Mouse (Mus musculus) urinary bladder, postnatal 36 days (tissue): ENCODE results near the gene Depdc5.
"Not testable (repeated sequence)": the region's sequence is repeated elsewhere in the genome, so short reads cannot be mapped to it uniquely, and the experiment has no call there.

Experiments used
- DNase-seq, 2 experiments: peaks; one replicate each; pipeline ENCODE4 v3.0.0; 2022; ENCODE audit warnings: low spot score in 2 of 2, mixed read lengths in 1 of 2

Gene Depdc5

DNA sequence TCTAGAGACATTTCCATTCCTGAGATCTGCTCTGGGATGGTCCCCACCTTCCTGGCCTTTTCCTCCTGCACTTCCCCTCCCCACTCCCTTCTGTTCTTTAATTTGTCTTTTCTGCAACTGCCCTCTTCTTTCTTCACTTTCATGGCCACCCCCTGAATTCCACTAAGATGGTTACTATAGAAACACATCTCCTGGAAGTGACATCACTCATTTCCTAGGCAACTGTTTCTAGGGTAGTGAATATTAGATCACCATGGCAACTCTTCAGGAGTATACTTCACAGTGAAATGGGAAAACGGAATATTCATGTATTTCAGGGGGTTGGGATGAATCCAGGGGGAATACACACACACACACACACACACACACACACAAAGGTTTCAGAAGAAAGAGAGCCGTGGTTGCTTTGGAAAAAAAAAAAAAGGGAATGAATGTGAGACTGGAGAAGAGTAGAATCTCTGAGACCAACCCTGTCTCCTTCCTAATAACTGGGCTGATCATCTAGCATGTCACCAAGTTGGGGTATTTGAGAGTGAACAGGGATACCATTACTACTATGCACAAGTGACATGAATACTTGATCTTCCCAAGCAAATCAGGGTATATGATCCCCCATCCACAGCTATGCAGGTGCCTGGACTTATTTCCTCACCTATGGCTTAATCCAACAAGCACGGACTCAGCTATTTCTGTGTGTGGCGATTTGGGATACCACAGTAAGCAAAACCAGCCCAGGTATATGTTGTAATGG, 167.1 kb downstream of the Depdc5 start:
- DNase-seq, result no peak

- no peak for DNase-seq
Observed at GRCm38 (mm10) chr5:33032036-33032773, 168.7 kb downstream of the Depdc5 start.

- DNase-seq, result peak; percentile 67 to 78
Observed at GRCm38 (mm10) chr5:33033121-33033520, 169.6 kb downstream of the Depdc5 start.

DNA sequence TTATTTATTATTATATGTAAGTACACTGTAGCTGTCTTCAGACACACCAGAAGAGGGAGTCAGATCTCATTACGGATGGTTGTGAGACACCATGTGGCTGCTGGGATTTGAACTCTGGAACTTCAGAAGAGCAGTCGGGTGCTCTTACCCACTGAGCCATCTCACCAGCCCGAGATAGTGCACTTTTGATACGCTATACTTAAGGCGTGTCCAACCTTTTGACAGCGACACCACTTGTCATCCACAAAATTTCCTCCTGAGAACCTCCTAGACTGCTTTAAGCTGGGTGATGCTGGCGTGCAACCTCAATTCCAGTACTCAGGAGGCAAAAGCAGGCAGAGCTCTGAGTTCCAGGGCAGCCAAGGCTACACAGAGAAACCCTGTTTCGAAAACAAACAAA, 170.1 kb downstream of the Depdc5 start:
- DNase-seq, result not testable (repeated sequence)

DNA sequence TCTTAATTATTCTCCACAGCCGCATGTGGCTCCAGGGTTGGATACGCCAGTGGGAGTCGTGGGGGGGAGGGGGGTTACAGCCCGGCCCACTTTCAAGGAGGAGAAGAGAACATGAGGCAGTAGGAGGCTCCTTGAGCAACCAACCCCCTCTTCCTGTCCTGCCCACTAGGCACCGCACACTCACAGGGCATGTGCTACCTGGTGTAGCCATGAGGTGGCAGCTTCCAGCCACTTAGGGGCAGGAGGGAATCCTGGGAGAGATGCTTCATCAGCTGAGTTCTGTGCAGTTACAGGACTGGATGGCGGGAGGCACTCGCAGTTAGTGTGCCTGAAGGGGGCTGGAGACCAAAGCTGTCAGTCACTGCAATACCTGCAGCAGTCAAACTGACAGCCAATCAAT, 170.6 kb downstream of the Depdc5 start:
- DNase-seq, result no peak

GRCm38 (mm10) chr5:33034916-33035315, 171.4 kb downstream of the Depdc5 start:
- no peak for DNase-seq

GRCm38 (mm10) chr5:33038656-33039509, 175.4 kb downstream of the Depdc5 start:
- DNase-seq, result no peak

- DNase-seq, result peak; percentile 41 to 54
Observed at GRCm38 (mm10) chr5:33039510-33039911, 176.0 kb downstream of the Depdc5 start.

- not testable (repeated sequence) for DNase-seq
Observed at GRCm38 (mm10) chr5:33040735-33041134, 177.2 kb downstream of the Depdc5 start.

DNA sequence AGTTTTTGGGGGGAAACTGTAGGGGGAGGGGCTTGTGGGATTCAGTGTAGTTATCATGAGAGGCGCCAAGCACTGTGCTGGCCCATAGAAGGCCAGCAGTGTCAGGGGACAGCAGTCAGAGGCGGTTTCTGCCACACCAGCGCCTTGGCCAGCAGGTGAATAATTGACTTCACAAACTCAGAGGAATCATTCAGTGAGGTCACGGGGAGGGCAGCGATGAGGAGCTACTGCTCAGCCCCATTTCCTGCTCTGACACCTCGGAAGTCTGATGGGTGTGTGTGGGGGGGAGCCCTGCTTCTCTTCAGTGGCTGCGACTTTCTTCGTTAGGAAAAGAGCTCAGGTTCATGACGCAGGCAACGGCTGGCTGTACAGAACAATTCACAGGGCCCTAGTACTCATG, 179.9 kb downstream of the Depdc5 start:
- DNase-seq, result no peak
